Mouse (Mus musculus) embryonic facial prominence, embryonic 15.5 days (tissue): ENCODE results near the gene Cers2. TPM values are rescaled to one million over a fixed set of nuclear protein-coding genes. Genes with fewer than 3 reads are reported as not detected.
A peak's percentile ranks its signal among the peaks of the same experiment; 100 is the strongest.

Experiments used
- ATAC-seq: fragments of 200-750 bp; cut with Nextera tagmentation; 2 replicates; pipeline ENCODE4 v1.8.0; 2017; ENCODE audit warnings: low read depth, moderate TSS enrichment; ENCODE audit not compliant: insufficient number of reproducible peaks, low FRiP score, low TSS enrichment
- H3K27ac ChIP-seq: fragments of 300-500 bp; sonication (generic); replicated peaks from 2 replicates; pipeline ENCODE4 v1.5.1; 2015; ENCODE audit warnings: mild to moderate bottlenecking, inconsistent platforms
- H3K27me3 ChIP-seq: fragments of 300-500 bp; sonication (generic); 2 replicates; pipeline ENCODE4 v1.6.1; 2015; ENCODE audit warnings: inconsistent platforms
- H3K36me3 ChIP-seq: fragments of 300-500 bp; sonication (generic); 2 replicates; pipeline ENCODE4 v1.6.1; 2015; ENCODE audit warnings: mild to moderate bottlenecking, inconsistent platforms
- H3K4me1 ChIP-seq: fragments of 300-500 bp; sonication (generic); 2 replicates; pipeline ENCODE4 v1.6.1; 2015; ENCODE audit warnings: inconsistent platforms
- H3K4me2 ChIP-seq: fragments of 300-500 bp; sonication (generic); replicated peaks from 2 replicates; pipeline ENCODE4 v1.6.1; 2015; ENCODE audit warnings: mild to moderate bottlenecking, inconsistent platforms
- H3K4me3 ChIP-seq: fragments of 300-500 bp; sonication (generic); replicated peaks from 2 replicates; pipeline ENCODE4 v1.5.1; 2015; ENCODE audit warnings: mild to moderate bottlenecking, inconsistent platforms
- H3K9ac ChIP-seq: fragments of 300-500 bp; sonication (generic); 2 replicates; pipeline ENCODE4 v1.6.1; 2015; ENCODE audit warnings: inconsistent platforms
- H3K9me3 ChIP-seq: fragments of 300-500 bp; sonication (generic); replicated peaks from 2 replicates; pipeline ENCODE4 v1.6.1; 2016; ENCODE audit warnings: inconsistent platforms
- WGBS: fragments of 180-500 bp; shearing (Covaris S2); methylation state at CpG from one replicate; pipeline ENCODE4 v1.1.7; 2015; 5-methylcytosine and 5-hydroxymethylcytosine counted together
- polyA plus RNA-seq: library from polyadenylated mRNA; unstranded; fragments of >200 nt; fragmentation: Nextera tagmentation; extraction: Ambion mirVana; gene quantifications from 2 replicates; pipeline ENCODE4 v1.2.1, GENCODE M21; 2015

The Cers2 gene
- polyA plus RNA-seq, 1 experiment from 2014 or later, result 153 TPM

- no peak overlapping the region for H3K4me2 ChIP-seq
- peaks cover 57% of the 10 kb centered on the region for H3K36me3 ChIP-seq
- H3K9ac ChIP-seq, result no peak overlapping the region
- H3K4me3 ChIP-seq, result no peak overlapping the region
- no peak overlapping the region for H3K27ac ChIP-seq
- WGBS, result 82% methylated on average over 4 of the region's 4 CpGs
- H3K27me3 ChIP-seq, result no peaks in the 10 kb centered on the region
- no peaks in the 10 kb centered on the region for H3K9me3 ChIP-seq
- no peak for ATAC-seq
- peaks cover 12% of the 10 kb centered on the region for H3K4me1 ChIP-seq
These were observed 25.2 kb upstream of the Cers2 start for GRCm38 (mm10) chr3:95289419-95289818.

- Histone ChIP-seq H3K4me1 (peaks cover 4% of the 10 kb centered on the region; the same call in 1 of the 2 replicates), H3K4me3 (no peak overlapping the region), H3K4me2 (no peak overlapping the region), H3K27me3 (no peaks in the 10 kb centered on the region), H3K9me3 (no peaks in the 10 kb centered on the region), H3K36me3 (peaks cover 64% of the 10 kb centered on the region), H3K27ac (no peak overlapping the region), H3K9ac (no peak overlapping the region)
- no peak for ATAC-seq
- 80% methylated on average over 6 of the region's 6 CpGs for WGBS
These were observed 24.4 kb upstream of the Cers2 start for GRCm38 (mm10) chr3:95290156-95290555.

- no peak for ATAC-seq
- no peaks in the 10 kb centered on the region for H3K27me3 ChIP-seq
- H3K4me3 ChIP-seq, result no peak overlapping the region
- H3K36me3 ChIP-seq, result peaks cover 71% of the 10 kb centered on the region
- 81% methylated on average over 4 of the region's 4 CpGs for WGBS
- H3K27ac ChIP-seq, result no peak overlapping the region
- no peak overlapping the region for H3K4me2 ChIP-seq
- H3K9me3 ChIP-seq, result no peaks in the 10 kb centered on the region
- H3K4me1 ChIP-seq, result peaks cover 3% of the 10 kb centered on the region; the same call in 1 of the 2 replicates
- no peak overlapping the region for H3K9ac ChIP-seq
These were observed 23.6 kb upstream of the Cers2 start for GRCm38 (mm10) chr3:95291041-95291440.

GRCm38 (mm10) chr3:95292899-95293298 lies 21.7 kb upstream of the Cers2 start:
- ATAC-seq, result no peak
- WGBS, result 81% methylated on average over 2 of the region's 2 CpGs
- Histone ChIP-seq H3K9ac (no peak overlapping the region), H3K27ac (no peak overlapping the region), H3K4me1 (peaks cover 7% of the 10 kb centered on the region; the same call in 1 of the 2 replicates), H3K36me3 (peaks cover 77% of the 10 kb centered on the region), H3K9me3 (no peaks in the 10 kb centered on the region), H3K27me3 (no peaks in the 10 kb centered on the region), H3K4me2 (no peak overlapping the region), H3K4me3 (no peak overlapping the region)

GRCm38 (mm10) chr3:95293537-95293936 lies 21.1 kb upstream of the Cers2 start:
- Histone ChIP-seq H3K4me1 (peaks cover 7% of the 10 kb centered on the region; the same call in 1 of the 2 replicates), H3K4me3 (no peak overlapping the region), H3K27me3 (no peaks in the 10 kb centered on the region), H3K36me3 (peaks cover 70% of the 10 kb centered on the region), H3K4me2 (no peak overlapping the region), H3K9me3 (no peaks in the 10 kb centered on the region), H3K9ac (no peak overlapping the region), H3K27ac (peak overlapping the region; percentile 65; the same call in 1 of the 2 replicates)
- ATAC-seq, result no peak
- 68% methylated on average over 11 of the region's 11 CpGs for WGBS

- H3K27ac ChIP-seq, result peak overlapping the region; percentile 65
- H3K27me3 ChIP-seq, result no peaks in the 10 kb centered on the region
- peaks cover 66% of the 10 kb centered on the region for H3K36me3 ChIP-seq
- no peak overlapping the region for H3K4me2 ChIP-seq
- WGBS, result 80% methylated on average over 7 of the region's 7 CpGs
- no peak overlapping the region for H3K4me3 ChIP-seq
- no peaks in the 10 kb centered on the region for H3K9me3 ChIP-seq
- peaks cover 7% of the 10 kb centered on the region; the same call in 1 of the 2 replicates for H3K4me1 ChIP-seq
- H3K9ac ChIP-seq, result no peak overlapping the region
- no peak for ATAC-seq
These were observed 20.3 kb upstream of the Cers2 start for GRCm38 (mm10) chr3:95294316-95294715.

GRCm38 (mm10) chr3:95294718-95295117 lies 19.9 kb upstream of the Cers2 start:
- H3K36me3 ChIP-seq, result peaks cover 66% of the 10 kb centered on the region
- peaks cover 7% of the 10 kb centered on the region; the same call in 1 of the 2 replicates for H3K4me1 ChIP-seq
- WGBS, result 76% methylated on average over 5 of the region's 5 CpGs
- no peak for ATAC-seq
- H3K9ac ChIP-seq, result no peak overlapping the region
- H3K4me3 ChIP-seq, result no peak overlapping the region
- no peaks in the 10 kb centered on the region for H3K27me3 ChIP-seq
- H3K9me3 ChIP-seq, result no peaks in the 10 kb centered on the region
- no peak overlapping the region for H3K4me2 ChIP-seq
- H3K27ac ChIP-seq, result peak overlapping the region; percentile 65

GRCm38 (mm10) chr3:95295321-95296102 lies 19.1 kb upstream of the Cers2 start:
- H3K4me1 ChIP-seq, result peaks cover 7% of the 10 kb centered on the region; the same call in 1 of the 2 replicates
- H3K27ac ChIP-seq, result peak overlapping the region; percentile 65; the same call in 1 of the 2 replicates
- WGBS, result 72% methylated on average over 11 of the region's 11 CpGs
- H3K36me3 ChIP-seq, result peaks cover 63% of the 10 kb centered on the region
- ATAC-seq, result no peak
- H3K4me3 ChIP-seq, result no peak overlapping the region
- no peak overlapping the region for H3K4me2 ChIP-seq
- H3K9ac ChIP-seq, result no peak overlapping the region
- no peaks in the 10 kb centered on the region for H3K27me3 ChIP-seq
- no peaks in the 10 kb centered on the region for H3K9me3 ChIP-seq

GRCm38 (mm10) chr3:95296103-95296469 lies 18.5 kb upstream of the Cers2 start:
- H3K9ac ChIP-seq, result no peak overlapping the region
- no peak overlapping the region for H3K27ac ChIP-seq
- 6% methylated on average over 5 of the region's 5 CpGs for WGBS
- H3K9me3 ChIP-seq, result no peaks in the 10 kb centered on the region
- no peak overlapping the region for H3K4me3 ChIP-seq
- H3K4me2 ChIP-seq, result no peak overlapping the region
- no peaks in the 10 kb centered on the region for H3K27me3 ChIP-seq
- H3K4me1 ChIP-seq, result peaks cover 7% of the 10 kb centered on the region; the same call in 1 of the 2 replicates
- H3K36me3 ChIP-seq, result peaks cover 57% of the 10 kb centered on the region
- no peak for ATAC-seq

GRCm38 (mm10) chr3:95298018-95298417 lies 16.6 kb upstream of the Cers2 start:
- ATAC-seq, result no peak
- 81% methylated on average over 7 of the region's 7 CpGs for WGBS
- H3K9me3 ChIP-seq, result no peaks in the 10 kb centered on the region
- H3K4me1 ChIP-seq, result peaks cover 7% of the 10 kb centered on the region; the same call in 1 of the 2 replicates
- H3K9ac ChIP-seq, result no peak overlapping the region
- H3K27me3 ChIP-seq, result no peaks in the 10 kb centered on the region
- no peak overlapping the region for H3K4me2 ChIP-seq
- H3K36me3 ChIP-seq, result peaks cover 39% of the 10 kb centered on the region
- H3K4me3 ChIP-seq, result no peak overlapping the region
- H3K27ac ChIP-seq, result no peak overlapping the region; the same call in 1 of the 2 replicates

- H3K4me2 ChIP-seq, result no peak overlapping the region
- no peak for ATAC-seq
- peaks cover 11% of the 10 kb centered on the region; the same call in 1 of the 2 replicates for H3K36me3 ChIP-seq
- no peaks in the 10 kb centered on the region for H3K9me3 ChIP-seq
- no peak overlapping the region for H3K9ac ChIP-seq
- H3K27ac ChIP-seq, result no peak overlapping the region
- peaks cover 1% of the 10 kb centered on the region; the same call in 1 of the 2 replicates for H3K4me1 ChIP-seq
- no peak overlapping the region for H3K4me3 ChIP-seq
- no peaks in the 10 kb centered on the region for H3K27me3 ChIP-seq
- WGBS, result 77% methylated on average over 3 of the region's 3 CpGs
These were observed 13.3 kb upstream of the Cers2 start for GRCm38 (mm10) chr3:95301204-95301796.
